Mouse (Mus musculus) G1E (cell line): ENCODE results near the gene Rftn1.

ENCODE experiments used
- CTCF ChIP-seq: IDR thresholded peaks from 2 replicates; pipeline ENCODE4 v1.5.1; 2012; ENCODE audit warnings: low read depth, low read length, inconsistent platforms, mixed read lengths
- TAL1 ChIP-seq: conservative IDR thresholded peaks from 2 replicates; pipeline ENCODE4 v1.6.1; 2012; ENCODE audit warnings: low read depth, low read length, inconsistent platforms, mixed read lengths

GRCm38 (mm10) chr17:49993631-49994030 is 196.8 kb downstream of the Rftn1 start:
- TF ChIP-seq CTCF (no peak), TAL1 (no peak)
